Mouse (Mus musculus): Measurements from ENCODE around the gene Gm3238.
"Not testable (repeated sequence)": the region's sequence is repeated elsewhere in the genome, so short reads cannot be mapped to it uniquely, and the experiment has no call there.

The Gm3238 gene

GRCm38 (mm10) chr10:77771225-77771624 is at the start of gene Gm3238:
Gene Gm3238 (minus strand): TSS chr10:77771325.
- DNase-seq (ENCODE audit: low spot score) = not testable (repeated sequence)

- DNase-seq (ENCODE audit: low spot score) = no peak
Observed at GRCm38 (mm10) chr10:77819203-77819602, 48.1 kb upstream of the Gm3238 start.

GRCm38 (mm10) chr10:77818523-77818922 is 47.4 kb upstream of the Gm3238 start:
- no peak for DNase-seq (ENCODE audit: low spot score)

GRCm38 (mm10) chr10:77815514-77815913 is 44.4 kb upstream of the Gm3238 start:
- no peak for DNase-seq (ENCODE audit: low spot score)

GRCm38 (mm10) chr10:77814382-77814781 is 43.3 kb upstream of the Gm3238 start, which contains the start of gene Gm2696:
Gene Gm2696 (plus strand): TSS chr10:77814682.
- DNase-seq (ENCODE audit: low spot score) = no peak

GRCm38 (mm10) chr10:77811743-77812142 is 40.6 kb upstream of the Gm3238 start, which contains the start of gene Gm9507:
Gene Gm9507 (minus strand): TSS chr10:77811843.
- DNase-seq (ENCODE audit: low spot score) = no peak

- no peak for DNase-seq (ENCODE audit: low spot score)
Observed at GRCm38 (mm10) chr10:77804095-77804494, 33.0 kb upstream of the Gm3238 start.

GRCm38 (mm10) chr10:77798921-77799508 is 27.9 kb upstream of the Gm3238 start, which contains the start of gene Gm19668:
Gene Gm19668 (minus strand): TSS chr10:77799133.
- no peak for DNase-seq (ENCODE audit: low spot score)

- DNase-seq (ENCODE audit: low spot score) = not testable (repeated sequence)
Observed at GRCm38 (mm10) chr10:77798164-77798920, 27.2 kb upstream of the Gm3238 start.

- DNase-seq (ENCODE audit: low spot score) = no peak
Observed at GRCm38 (mm10) chr10:77797677-77798076, 26.6 kb upstream of the Gm3238 start.

GRCm38 (mm10) chr10:77794976-77795375 is 23.9 kb upstream of the Gm3238 start, which contains the start of gene Gm9639:
Gene Gm9639 (minus strand): TSS chr10:77795076.
- DNase-seq (ENCODE audit: low spot score) = no peak

- no peak for DNase-seq (ENCODE audit: low spot score)
Observed at GRCm38 (mm10) chr10:77788621-77789020, 17.5 kb upstream of the Gm3238 start.

GRCm38 (mm10) chr10:77787876-77788275 is 16.8 kb upstream of the Gm3238 start, which contains the start of gene Gm7137:
Gene Gm7137 (minus strand): TSS chr10:77788200.
- DNase-seq (ENCODE audit: low spot score) = not testable (repeated sequence)

GRCm38 (mm10) chr10:77783396-77783795 is 12.3 kb upstream of the Gm3238 start:
- not testable (repeated sequence) for DNase-seq (ENCODE audit: low spot score)

GRCm38 (mm10) chr10:77782442-77782841 is 11.3 kb upstream of the Gm3238 start, which contains the start of gene Gm3250:
Gene Gm3250 (minus strand): TSS chr10:77782542.
- DNase-seq (ENCODE audit: low spot score) = not testable (repeated sequence)

- not testable (repeated sequence) for DNase-seq (ENCODE audit: low spot score)
Observed at GRCm38 (mm10) chr10:77776844-77777243, 5.7 kb upstream of the Gm3238 start, which contains the start of gene Gm7138. Gene Gm7138 (minus strand): TSS chr10:77776944.

- DNase-seq (ENCODE audit: low spot score) = not testable (repeated sequence)
Observed at GRCm38 (mm10) chr10:77772142-77772541, 1.0 kb upstream of the Gm3238 start.

GRCm38 (mm10) chr10:77769727-77770126 is 1.4 kb downstream of the Gm3238 start:
- DNase-seq (ENCODE audit: low spot score) = no peak

GRCm38 (mm10) chr10:77759582-77759981 is 11.5 kb downstream of the Gm3238 start, which contains the start of gene Gm3233:
Gene Gm3233 (minus strand): TSS chr10:77759682.
- not testable (repeated sequence) for DNase-seq (ENCODE audit: low spot score)

GRCm38 (mm10) chr10:77753448-77753847 is 17.7 kb downstream of the Gm3238 start:
- DNase-seq (ENCODE audit: low spot score) = no peak

GRCm38 (mm10) chr10:77752312-77752711 is 18.8 kb downstream of the Gm3238 start:
- not testable (repeated sequence) for DNase-seq (ENCODE audit: low spot score)

GRCm38 (mm10) chr10:77751254-77751653 is 19.9 kb downstream of the Gm3238 start, which contains the start of gene Gm9736:
Gene Gm9736 (minus strand): TSS chr10:77751354.
- DNase-seq (ENCODE audit: low spot score) = not testable (repeated sequence)

GRCm38 (mm10) chr10:77750686-77751085 is 20.4 kb downstream of the Gm3238 start:
- not testable (repeated sequence) for DNase-seq (ENCODE audit: low spot score)

Data from layer of hippocampus, adult 9-10 months (tissue).